Mouse (Mus musculus) small intestine, adult 2 months (tissue): Measurements from ENCODE around the gene Rbks.

Source experiments
- CTCF ChIP-seq: fragments of 200-500 bp; IDR thresholded peaks from 2 replicates; pipeline ENCODE4 v1.5.1; 2012; ENCODE audit warnings: low read depth, mild to moderate bottlenecking, control low read depth, inconsistent platforms, low read length, moderate library complexity, mixed read lengths; ENCODE audit not compliant: insufficient replicate concordance, insufficient read length; ENCODE audit errors: extremely low read depth
- POLR2A ChIP-seq: fragments of 200-500 bp; IDR thresholded peaks from 2 replicates; pipeline ENCODE4 v1.6.1; 2012; ENCODE audit warnings: low read depth, mild to moderate bottlenecking, control low read depth, inconsistent platforms, low read length, moderate library complexity

- TF ChIP-seq CTCF (no peak), POLR2A (no peak)
Measured at GRCm38 (mm10) chr5:31666176-31666575, 31.3 kb downstream of the Rbks start.
